Mouse (Mus musculus): ENCODE results near the gene Palm3. TPM values are rescaled to one million over a fixed set of nuclear protein-coding genes. Genes with fewer than 3 reads are reported as not detected.

The Palm3 gene
- 6.5 and 6.6 TPM in 2 replicates for polyA plus RNA-seq (2016; fragmentation: Nextera tagmentation; extraction: Ambion mirVana)

DNA sequence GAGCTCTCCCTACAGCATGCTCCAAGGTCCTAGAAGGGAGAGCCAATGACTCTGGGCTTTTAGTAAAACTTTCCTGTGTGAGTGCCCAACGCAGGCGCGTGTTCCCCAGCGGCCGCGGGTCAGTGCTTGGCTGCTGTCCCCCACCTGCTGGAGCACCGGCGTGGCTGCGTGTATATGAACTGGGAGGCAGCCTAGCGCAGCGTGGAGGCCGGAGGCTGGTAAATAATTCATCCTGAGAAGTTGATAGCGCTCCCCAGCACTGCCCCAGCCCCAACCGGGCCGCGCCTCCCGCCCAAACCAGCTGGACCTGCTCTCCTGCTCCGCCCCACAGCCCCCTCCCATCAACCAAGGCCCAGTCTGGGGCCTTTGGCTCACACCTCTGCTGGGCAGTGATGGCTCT is at the start of gene Palm3:
Palm3 (plus strand) TSS at position 376 of the 400 bp plus-strand sequence.
- no peak for DNase-seq (ENCODE audit: low spot score)
- Histone ChIP-seq H3K4me1 (peaks cover 33% of the 10 kb centered on the region), H3K27ac (peak within 1 kb of the TSS; percentile 62), H3K36me3 (no peaks in the 10 kb centered on the region), H3K9me3 (replicated peaks) (no peaks in the 10 kb centered on the region), H3K27me3 (ENCODE audit: low read depth, poor library complexity, severe bottlenecking) (peaks cover 69% of the 10 kb centered on the region), H3K4me3 (peak within 1 kb of the TSS; percentile 27)
- WGBS, result 5% methylated on average over 18 of the region's 18 CpGs

DNA sequence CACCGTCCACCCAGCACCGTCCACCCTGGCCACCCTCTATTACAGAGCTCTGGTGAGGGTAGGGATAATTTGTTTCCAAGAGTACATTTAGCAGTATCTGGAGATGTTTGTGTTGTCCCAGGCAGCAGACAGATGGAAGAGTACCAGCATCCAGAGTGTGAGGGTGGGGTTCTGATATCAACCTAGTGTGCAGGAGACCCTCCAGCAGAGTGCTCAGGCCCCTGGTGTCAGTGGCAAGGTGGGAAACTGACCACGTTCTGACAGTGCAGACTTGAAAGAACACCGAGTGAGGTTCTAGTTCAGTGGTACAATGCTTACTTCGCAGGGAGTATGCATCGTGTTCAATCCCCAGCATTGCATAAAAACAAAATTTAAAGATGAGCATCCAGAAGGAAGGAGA is 49.6 kb upstream of the Palm3 start:
- WGBS, result 79% methylated on average over 6 of the region's 6 CpGs
- no peak for DNase-seq (ENCODE audit: low spot score)
- H3K27ac ChIP-seq, result no peak overlapping the region; the same call in 1 of the 2 replicates
- no peaks in the 10 kb centered on the region for H3K9me3 ChIP-seq (replicated peaks)
- H3K27me3 ChIP-seq (ENCODE audit: low read depth, poor library complexity, severe bottlenecking), result no peaks in the 10 kb centered on the region
- peak overlapping the region; percentile 89 for H3K4me3 ChIP-seq
- peaks cover 34% of the 10 kb centered on the region for H3K4me1 ChIP-seq
- H3K36me3 ChIP-seq, result peaks cover 46% of the 10 kb centered on the region

DNA sequence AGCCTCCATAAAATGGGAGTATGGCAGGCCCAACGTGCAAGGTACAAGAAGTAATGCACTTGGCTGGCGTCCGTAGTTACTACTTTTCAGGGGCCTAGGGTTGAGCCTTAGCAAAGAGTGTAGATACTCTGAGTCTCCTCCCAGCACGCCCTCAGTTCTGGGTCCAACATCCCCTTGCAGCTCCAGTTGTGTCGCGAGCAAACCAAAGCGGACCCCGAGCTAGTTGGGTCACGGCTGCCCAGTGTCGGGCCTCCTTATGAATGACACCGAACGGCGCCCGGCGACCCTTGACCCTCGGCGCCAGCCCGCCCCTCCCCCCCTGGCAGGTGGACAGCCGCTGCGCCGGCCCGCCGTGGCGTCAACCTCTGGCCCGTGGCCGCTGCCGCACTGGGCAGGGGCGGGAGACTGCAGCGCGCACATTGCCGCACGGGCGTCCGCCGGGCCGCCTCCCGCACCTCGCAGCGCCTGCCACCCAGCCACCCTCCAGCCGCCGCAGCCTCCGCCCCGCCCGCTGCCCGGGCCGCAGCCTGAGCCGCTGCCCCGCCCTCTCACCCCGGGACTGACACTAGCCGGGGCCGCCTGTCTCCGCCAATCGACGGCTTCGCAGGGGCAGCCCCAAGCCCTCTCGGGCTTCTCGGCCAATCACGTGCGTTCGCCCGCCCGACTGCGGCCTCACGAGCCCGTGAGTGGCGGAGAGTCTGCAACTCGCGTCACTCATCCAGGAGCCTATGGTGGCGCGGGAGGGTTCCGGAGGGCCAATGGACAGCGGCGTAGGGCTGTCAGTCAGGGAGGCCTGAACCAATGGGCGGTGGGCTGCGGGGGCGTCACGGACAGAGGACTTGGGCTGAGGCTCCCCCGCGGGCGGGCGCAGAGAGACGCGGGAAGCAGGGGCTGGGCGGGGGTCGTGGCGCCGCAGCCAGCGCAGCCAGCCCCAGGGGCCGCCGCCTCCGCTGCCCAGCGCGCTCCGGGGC is 48.8 kb upstream of the Palm3 start, which contains the start of gene Prkaca:
Prkaca (plus strand) TSS at position 844 of the 971 bp plus-strand sequence.
- Histone ChIP-seq H3K27me3 (ENCODE audit: low read depth, poor library complexity, severe bottlenecking) (no peaks in the 10 kb centered on the region), H3K4me1 (peaks cover 42% of the 10 kb centered on the region), H3K4me3 (peak within 1 kb of the TSS; percentile 89), H3K27ac (peak within 1 kb of the TSS; percentile 89), H3K9me3 (replicated peaks) (no peaks in the 10 kb centered on the region), H3K36me3 (peaks cover 38% of the 10 kb centered on the region)
- DNase-seq (ENCODE audit: low spot score), result peak; percentile 96
- under 1% methylated on average over 89 of the region's 94 CpGs for WGBS

DNA sequence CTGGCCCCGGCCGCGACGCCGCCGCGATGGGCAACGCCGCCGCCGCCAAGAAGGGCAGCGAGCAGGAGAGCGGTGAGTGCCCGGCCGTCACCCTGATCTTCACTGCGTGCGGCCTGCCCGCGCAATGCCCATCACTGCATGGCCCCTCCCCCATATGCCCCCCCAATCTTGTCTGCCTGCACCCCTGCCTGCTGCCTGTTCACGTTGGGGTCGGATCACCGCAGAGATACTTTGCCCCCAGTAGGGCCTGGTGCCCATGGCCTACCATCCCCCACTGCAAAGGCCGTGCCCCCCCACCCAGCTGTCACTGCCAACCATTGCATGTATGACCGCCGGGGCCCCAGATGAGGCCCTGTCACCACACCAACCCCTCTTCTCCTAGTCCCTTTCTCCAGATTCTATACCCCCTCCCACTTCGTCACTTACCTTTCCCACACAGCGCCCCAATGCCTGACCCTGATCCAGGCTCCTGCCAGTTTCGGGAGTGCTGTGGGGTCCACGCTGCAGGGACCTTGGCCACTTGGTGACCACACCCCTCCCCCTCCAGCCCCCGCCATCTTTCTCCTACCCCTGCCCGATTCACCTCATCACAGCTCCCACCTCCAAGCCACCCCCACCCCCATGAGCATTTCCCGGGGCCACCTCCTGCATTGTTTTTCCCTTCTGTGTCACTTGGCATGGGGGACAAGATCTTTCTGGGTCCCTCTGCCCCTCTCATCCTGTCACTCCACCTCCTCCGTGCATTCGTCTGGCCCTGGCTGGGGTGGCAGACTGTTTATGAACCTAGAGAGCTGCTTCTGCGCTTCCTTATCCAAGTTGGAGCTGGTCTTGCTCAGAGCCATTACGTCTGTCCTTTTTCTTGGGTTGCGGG is 47.9 kb upstream of the Palm3 start:
- Histone ChIP-seq H3K27me3 (ENCODE audit: low read depth, poor library complexity, severe bottlenecking) (no peaks in the 10 kb centered on the region), H3K9me3 (replicated peaks) (no peaks in the 10 kb centered on the region), H3K4me1 (peaks cover 51% of the 10 kb centered on the region), H3K36me3 (peaks cover 38% of the 10 kb centered on the region), H3K4me3 (peak overlapping the region; percentile 89), H3K27ac (peak overlapping the region; percentile 89)
- 4% methylated on average over 37 of the region's 37 CpGs for WGBS
- peak; percentile 38 for DNase-seq (ENCODE audit: low spot score)

DNA sequence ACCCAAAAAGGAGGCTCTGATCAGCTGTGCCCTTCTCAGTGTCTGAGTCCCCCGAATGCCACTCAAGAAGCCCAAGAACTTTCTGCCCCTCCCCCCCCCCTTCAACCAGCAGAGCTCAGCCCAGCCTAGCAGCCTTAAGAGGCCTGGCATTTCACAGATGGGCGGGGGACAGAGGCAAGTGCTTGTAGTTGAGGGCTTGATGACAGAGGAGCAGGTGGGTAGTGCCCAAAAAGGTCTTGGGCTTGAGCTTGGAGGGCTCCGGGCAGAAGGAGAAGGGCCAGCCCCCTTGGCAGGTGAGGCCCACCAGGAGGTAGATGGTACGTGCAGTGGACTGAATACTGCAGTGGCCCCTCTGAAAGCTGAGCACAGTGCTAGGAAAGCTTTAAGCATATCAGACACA is 46.8 kb upstream of the Palm3 start:
- Histone ChIP-seq H3K27ac (no peak overlapping the region), H3K4me3 (peak overlapping the region; percentile 89), H3K36me3 (peaks cover 34% of the 10 kb centered on the region), H3K4me1 (peaks cover 53% of the 10 kb centered on the region), H3K27me3 (ENCODE audit: low read depth, poor library complexity, severe bottlenecking) (no peaks in the 10 kb centered on the region), H3K9me3 (replicated peaks) (no peaks in the 10 kb centered on the region)
- 83% methylated on average over 4 of the region's 4 CpGs for WGBS
- no peak for DNase-seq (ENCODE audit: low spot score)

DNA sequence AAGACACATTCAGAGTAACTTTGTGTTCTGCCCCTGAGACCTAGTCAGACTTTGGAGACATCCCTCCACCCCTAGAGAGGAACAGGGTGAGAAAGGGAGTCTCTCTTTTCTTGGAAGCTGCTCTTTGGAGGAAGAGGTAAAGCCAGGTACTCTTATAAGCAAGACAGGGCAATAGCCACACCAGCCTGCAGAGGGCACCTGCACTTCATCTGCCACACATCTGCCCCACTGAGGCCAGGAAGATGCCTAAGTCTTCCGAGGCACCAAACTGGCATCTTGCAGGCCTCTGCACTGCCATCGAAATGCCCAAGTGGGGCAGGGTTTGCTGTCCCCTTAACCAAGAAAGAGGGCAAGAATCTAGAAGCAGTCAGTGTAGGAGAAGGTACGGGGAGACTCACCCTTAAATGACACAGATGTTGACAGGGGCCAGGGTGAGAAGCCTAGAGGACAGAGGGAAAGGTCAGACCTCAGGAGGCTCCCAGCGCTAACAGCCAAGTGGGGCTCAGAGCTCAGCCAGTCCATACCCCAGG is 45.1 kb upstream of the Palm3 start:
- no peaks in the 10 kb centered on the region for H3K27me3 ChIP-seq (ENCODE audit: low read depth, poor library complexity, severe bottlenecking)
- WGBS, result 85% methylated on average over 4 of the region's 4 CpGs
- no peak overlapping the region for H3K4me3 ChIP-seq
- peaks cover 53% of the 10 kb centered on the region for H3K4me1 ChIP-seq
- H3K9me3 ChIP-seq (replicated peaks), result no peaks in the 10 kb centered on the region
- DNase-seq (ENCODE audit: low spot score), result no peak
- H3K36me3 ChIP-seq, result peaks cover 41% of the 10 kb centered on the region
- H3K27ac ChIP-seq, result no peak overlapping the region

DNA sequence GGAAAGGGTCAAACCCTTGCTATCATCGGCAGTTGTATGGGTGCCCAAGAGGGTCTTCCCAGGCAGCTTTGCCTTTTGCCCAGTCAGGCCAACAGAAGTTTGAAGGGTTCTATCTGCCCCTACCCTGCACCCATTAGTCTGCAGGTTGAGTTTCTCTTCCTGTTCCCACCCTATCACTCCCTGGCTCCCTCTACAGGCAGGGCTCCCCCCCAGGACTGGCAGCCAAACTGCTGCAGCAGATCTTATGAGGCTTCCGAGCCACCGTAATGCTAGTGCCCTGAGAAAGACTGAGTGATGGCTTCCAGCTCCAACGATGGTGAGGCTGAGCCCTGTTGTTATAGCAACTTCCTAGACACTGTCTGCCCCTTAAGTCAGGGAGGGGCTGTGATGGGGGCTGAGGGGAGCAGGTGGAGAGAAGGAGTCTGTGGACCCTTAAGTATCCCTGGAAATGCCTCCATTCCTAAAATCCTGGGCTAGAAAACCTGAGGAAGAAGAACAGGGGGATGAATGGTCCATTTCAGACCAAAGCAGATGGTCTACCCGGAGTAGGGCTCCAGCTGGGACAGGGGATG is 44.4 kb upstream of the Palm3 start:
- no peaks in the 10 kb centered on the region for H3K27me3 ChIP-seq (ENCODE audit: low read depth, poor library complexity, severe bottlenecking)
- no peaks in the 10 kb centered on the region for H3K9me3 ChIP-seq (replicated peaks)
- H3K27ac ChIP-seq, result peak overlapping the region; percentile 70
- DNase-seq (ENCODE audit: low spot score), result no peak
- H3K36me3 ChIP-seq, result peaks cover 48% of the 10 kb centered on the region
- 90% methylated on average over 5 of the region's 5 CpGs for WGBS
- H3K4me1 ChIP-seq, result peaks cover 48% of the 10 kb centered on the region
- H3K4me3 ChIP-seq, result 0 out of 2 replicates have a peak overlapping the region, but pooled peaks have one; percentile 2

DNA sequence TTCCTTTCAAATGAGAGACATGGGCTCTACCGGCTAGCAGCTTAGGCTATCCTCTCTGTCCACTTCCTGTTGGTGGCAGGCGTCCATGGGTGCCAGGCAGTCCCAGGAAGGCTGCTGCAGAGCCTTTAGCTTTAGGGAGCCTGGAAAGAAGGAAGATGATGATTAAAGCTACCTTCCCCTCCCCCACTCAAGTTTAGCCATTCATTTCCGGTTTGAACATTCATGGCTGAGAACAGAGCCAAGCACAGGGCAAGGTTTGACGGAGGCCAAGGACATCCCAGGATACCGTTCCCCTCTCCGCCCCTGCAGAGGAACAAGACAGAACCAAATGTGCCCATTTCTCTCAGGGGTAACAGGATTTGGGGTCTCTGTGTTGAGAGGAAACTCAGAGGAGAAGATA is 43.6 kb upstream of the Palm3 start:
- no peak for DNase-seq (ENCODE audit: low spot score)
- H3K4me1 ChIP-seq, result peaks cover 40% of the 10 kb centered on the region
- H3K36me3 ChIP-seq, result peaks cover 56% of the 10 kb centered on the region
- no peaks in the 10 kb centered on the region for H3K27me3 ChIP-seq (ENCODE audit: low read depth, poor library complexity, severe bottlenecking)
- WGBS, result 60% methylated on average over 6 of the region's 6 CpGs
- no peaks in the 10 kb centered on the region for H3K9me3 ChIP-seq (replicated peaks)
- peak overlapping the region; percentile 25; the same call in 1 of the 2 replicates for H3K4me3 ChIP-seq
- peak overlapping the region; percentile 70 for H3K27ac ChIP-seq

DNA sequence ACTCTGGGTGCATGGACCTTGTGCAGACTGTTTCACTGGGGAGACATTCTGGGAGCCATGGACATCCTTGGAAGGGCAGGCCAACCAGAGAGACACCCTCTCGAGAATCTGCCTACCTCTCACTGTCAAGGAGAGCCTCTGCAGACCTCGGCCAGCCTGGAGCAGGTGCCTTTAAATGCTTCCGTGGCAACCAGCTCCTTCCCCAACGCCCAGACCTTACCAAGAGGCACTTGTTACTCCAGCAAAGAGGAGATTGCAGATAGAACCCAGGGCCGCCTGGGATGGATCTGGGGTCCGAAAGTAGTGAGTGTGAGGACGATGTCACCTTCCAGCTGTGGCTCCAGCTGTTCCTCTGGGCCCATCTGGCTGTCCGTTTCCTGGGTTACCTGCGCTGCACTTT is 43.1 kb upstream of the Palm3 start:
- H3K27ac ChIP-seq, result peak overlapping the region; percentile 70
- no peak for DNase-seq (ENCODE audit: low spot score)
- WGBS, result 74% methylated on average over 9 of the region's 9 CpGs
- H3K36me3 ChIP-seq, result peaks cover 61% of the 10 kb centered on the region
- H3K9me3 ChIP-seq (replicated peaks), result no peaks in the 10 kb centered on the region
- no peaks in the 10 kb centered on the region for H3K27me3 ChIP-seq (ENCODE audit: low read depth, poor library complexity, severe bottlenecking)
- H3K4me1 ChIP-seq, result peaks cover 35% of the 10 kb centered on the region
- 0 out of 2 replicates have a peak overlapping the region, but pooled peaks have one; percentile 25 for H3K4me3 ChIP-seq

DNA sequence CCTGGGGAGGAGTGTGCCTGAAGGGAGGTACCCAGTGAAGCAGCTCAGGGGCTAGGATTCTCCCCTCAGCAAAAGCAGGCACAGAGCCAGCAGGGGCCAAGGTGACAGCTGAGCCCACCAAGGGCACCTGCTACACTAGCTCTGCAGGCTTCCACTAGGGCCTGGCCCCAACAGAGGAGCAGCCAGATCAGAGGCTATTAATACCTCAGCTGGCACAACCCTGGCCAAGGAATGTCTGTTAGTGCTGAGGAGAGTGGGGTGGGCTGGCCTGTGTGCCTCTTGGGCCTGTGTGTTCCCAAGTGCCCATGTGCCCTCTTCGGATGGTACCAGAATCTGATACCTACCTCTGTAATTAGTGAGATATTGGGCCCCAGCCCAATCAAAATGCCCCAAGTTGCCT is 41.0 kb upstream of the Palm3 start:
- H3K27me3 ChIP-seq (ENCODE audit: low read depth, poor library complexity, severe bottlenecking), result no peaks in the 10 kb centered on the region
- no peak for DNase-seq (ENCODE audit: low spot score)
- no peaks in the 10 kb centered on the region for H3K9me3 ChIP-seq (replicated peaks)
- peaks cover 20% of the 10 kb centered on the region for H3K4me1 ChIP-seq
- 89% methylated on average over 1 of the region's 1 CpGs for WGBS
- no peak overlapping the region for H3K4me3 ChIP-seq
- H3K36me3 ChIP-seq, result peaks cover 75% of the 10 kb centered on the region
- 0 out of 2 replicates have a peak overlapping the region, but pooled peaks have one; percentile 30 for H3K27ac ChIP-seq

DNA sequence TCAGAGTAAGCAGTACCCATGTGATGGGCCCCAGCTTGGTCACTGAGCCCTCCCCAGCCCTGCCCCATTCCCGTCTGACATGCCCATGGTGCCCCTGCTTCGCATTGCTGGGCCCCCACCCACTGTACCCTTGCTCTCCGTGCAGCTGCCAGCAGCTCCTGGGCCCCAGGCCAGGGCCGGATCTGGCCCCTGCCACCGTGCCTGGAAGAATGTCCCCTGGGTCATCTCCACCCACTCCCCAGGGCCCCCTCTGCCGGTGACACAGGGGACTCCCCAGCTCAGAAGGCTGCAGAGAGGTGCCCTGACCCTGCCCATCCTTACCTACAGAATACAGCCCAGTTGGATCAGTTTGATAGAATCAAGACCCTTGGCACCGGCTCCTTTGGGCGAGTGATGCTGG is 40.4 kb upstream of the Palm3 start:
- Histone ChIP-seq H3K4me3 (no peak overlapping the region), H3K27me3 (ENCODE audit: low read depth, poor library complexity, severe bottlenecking) (no peaks in the 10 kb centered on the region), H3K27ac (no peak overlapping the region), H3K36me3 (peaks cover 80% of the 10 kb centered on the region), H3K4me1 (peaks cover 20% of the 10 kb centered on the region), H3K9me3 (replicated peaks) (no peaks in the 10 kb centered on the region)
- no peak for DNase-seq (ENCODE audit: low spot score)
- 83% methylated on average over 8 of the region's 8 CpGs for WGBS

DNA sequence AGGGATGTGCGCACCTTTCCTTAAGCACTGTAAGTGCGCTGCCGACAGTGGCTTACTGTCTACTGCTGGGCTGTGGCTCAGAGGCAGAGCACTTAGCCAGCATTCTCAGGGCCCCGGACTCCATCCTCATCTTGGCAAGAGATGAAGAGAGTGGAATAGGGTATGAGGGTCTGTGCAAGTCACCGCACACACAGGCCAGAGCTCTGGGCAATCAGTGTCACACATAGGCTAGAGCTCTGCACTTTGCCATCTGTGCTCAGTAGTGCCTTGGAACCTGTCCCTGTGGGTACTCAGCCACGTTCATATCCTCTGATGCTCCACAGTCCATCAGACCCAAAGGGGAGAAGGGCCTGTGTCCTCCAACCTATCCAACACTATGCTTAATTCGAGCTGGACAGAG is 39.7 kb upstream of the Palm3 start:
- peaks cover 20% of the 10 kb centered on the region for H3K4me1 ChIP-seq
- WGBS, result 94% methylated on average over 7 of the region's 7 CpGs
- no peak for DNase-seq (ENCODE audit: low spot score)
- H3K27me3 ChIP-seq (ENCODE audit: low read depth, poor library complexity, severe bottlenecking), result no peaks in the 10 kb centered on the region
- H3K36me3 ChIP-seq, result peaks cover 83% of the 10 kb centered on the region
- no peaks in the 10 kb centered on the region for H3K9me3 ChIP-seq (replicated peaks)
- no peak overlapping the region for H3K27ac ChIP-seq
- H3K4me3 ChIP-seq, result no peak overlapping the region
